Mouse (Mus musculus): Measurements from ENCODE around the gene Fer1l4. TPM values are rescaled to one million over a fixed set of nuclear protein-coding genes. Genes with fewer than 3 reads are reported as not detected.

Gene Fer1l4
- polyA plus RNA-seq, 1 experiment: 0.38 TPM

- TF ChIP-seq CTCF (conservative IDR thresholded peaks at IDR 0.05; ENCODE audit: insufficient read depth, insufficient read length, low read depth, low read length): no peak
- no peak for TF ChIP-seq POLR2A (IDR thresholded peaks at IDR 0.05; ENCODE audit: low read depth, low read length)
- no peaks in the 10 kb centered on the region for H3K27me3 ChIP-seq (replicated peaks; ENCODE audit: control insufficient read depth, insufficient read depth, low read length)
- no peaks in the 10 kb centered on the region for H3K4me1 ChIP-seq (ENCODE audit: control insufficient read depth, insufficient read depth, low read length)
- WGBS: 95% methylated on average over 7 of the region's 7 CpGs
- no peak for DNase-seq
- 0 out of 2 replicates have a peak, but pooled peaks cover 2% of the 10 kb centered on the region for H3K36me3 ChIP-seq (ENCODE audit: control insufficient read depth, insufficient read depth, low read length)
- H3K4me3 ChIP-seq (ENCODE audit: insufficient read depth, low read depth, low read length): no peak overlapping the region
- H3K27ac ChIP-seq (ENCODE audit: insufficient read depth, low read depth, low read length): no peak overlapping the region
Measured at GRCm38 (mm10) chr2:155985776-155986175, 67.0 kb downstream of the Fer1l4 start.

GRCm38 (mm10) chr2:155979328-155979991, 73.3 kb downstream of the Fer1l4 start:
- H3K27me3 ChIP-seq (replicated peaks; ENCODE audit: control insufficient read depth, insufficient read depth, low read length): no peaks in the 10 kb centered on the region
- H3K27ac ChIP-seq (ENCODE audit: insufficient read depth, low read depth, low read length): peak overlapping the region; percentile 8; the same call in 1 of the 2 replicates
- peak; percentile 52 for DNase-seq
- WGBS: 39% methylated on average over 5 of the region's 5 CpGs
- H3K4me3 ChIP-seq (ENCODE audit: insufficient read depth, low read depth, low read length): peak overlapping the region; percentile 35
- TF ChIP-seq CTCF (conservative IDR thresholded peaks at IDR 0.05; ENCODE audit: insufficient read depth, insufficient read length, low read depth, low read length): no peak
- TF ChIP-seq POLR2A (IDR thresholded peaks at IDR 0.05; ENCODE audit: low read depth, low read length): no peak
- no peaks in the 10 kb centered on the region for H3K4me1 ChIP-seq (ENCODE audit: control insufficient read depth, insufficient read depth, low read length)
- 0 out of 2 replicates have a peak, but pooled peaks cover 2% of the 10 kb centered on the region for H3K36me3 ChIP-seq (ENCODE audit: control insufficient read depth, insufficient read depth, low read length)

- H3K4me1 ChIP-seq (ENCODE audit: control insufficient read depth, insufficient read depth, low read length): no peaks in the 10 kb centered on the region
- no peak overlapping the region for H3K4me3 ChIP-seq (ENCODE audit: insufficient read depth, low read depth, low read length)
- peaks cover 6% of the 10 kb centered on the region; the same call in 1 of the 2 replicates for H3K36me3 ChIP-seq (ENCODE audit: control insufficient read depth, insufficient read depth, low read length)
- H3K27ac ChIP-seq (ENCODE audit: insufficient read depth, low read depth, low read length): no peak overlapping the region
- WGBS: 78% methylated on average over 14 of the region's 14 CpGs
- TF ChIP-seq CTCF (conservative IDR thresholded peaks at IDR 0.05; ENCODE audit: insufficient read depth, insufficient read length, low read depth, low read length) (no peak), POLR2A (IDR thresholded peaks at IDR 0.05; ENCODE audit: low read depth, low read length) (no peak)
- DNase-seq: no peak
- no peaks in the 10 kb centered on the region for H3K27me3 ChIP-seq (replicated peaks; ENCODE audit: control insufficient read depth, insufficient read depth, low read length)
Measured at GRCm38 (mm10) chr2:155974087-155974731, 78.5 kb downstream of the Fer1l4 start.

GRCm38 (mm10) chr2:155973348-155973747, 79.4 kb downstream of the Fer1l4 start:
- Histone ChIP-seq H3K27me3 (replicated peaks; ENCODE audit: control insufficient read depth, insufficient read depth, low read length) (no peaks in the 10 kb centered on the region), H3K4me1 (ENCODE audit: control insufficient read depth, insufficient read depth, low read length) (no peaks in the 10 kb centered on the region), H3K27ac (ENCODE audit: insufficient read depth, low read depth, low read length) (no peak overlapping the region), H3K36me3 (ENCODE audit: control insufficient read depth, insufficient read depth, low read length) (peaks cover 8% of the 10 kb centered on the region; the same call in 1 of the 2 replicates), H3K4me3 (ENCODE audit: insufficient read depth, low read depth, low read length) (no peak overlapping the region)
- TF ChIP-seq CTCF (conservative IDR thresholded peaks at IDR 0.05; ENCODE audit: insufficient read depth, insufficient read length, low read depth, low read length): no peak
- TF ChIP-seq POLR2A (IDR thresholded peaks at IDR 0.05; ENCODE audit: low read depth, low read length): no peak
- no peak for DNase-seq
- whole genome bisulfite sequencing: 95% methylated on average over 6 of the region's 6 CpGs

Other genes starting within 250 kb of the Fer1l4 start
- gene BC029722, start 233.5 kb downstream of the Fer1l4 start, polyA plus RNA-seq (2012; rRNA removed): 56.4 and 69.9 TPM in 2 replicates
- gene Eif6, start 226.0 kb downstream of the Fer1l4 start, polyA plus RNA-seq (2012; rRNA removed): 108 and 113 TPM in 2 replicates
- 0.03 TPM in 1 of 2 replicates, not detected in the other for gene Fam83c, start 218.1 kb downstream of the Fer1l4 start, polyA plus RNA-seq (2012; rRNA removed)
- 64.1 and 74.9 TPM in 2 replicates for gene Uqcc1, start 122.6 kb downstream of the Fer1l4 start, polyA plus RNA-seq (2012; rRNA removed)
- not detected in 2 replicates for gene Gm15557, start 112.2 kb downstream of the Fer1l4 start, polyA plus RNA-seq (2012; rRNA removed)
- 0.29 and 0.41 TPM in 2 replicates for gene Gdf5, start 107.6 kb downstream of the Fer1l4 start, polyA plus RNA-seq (2012; rRNA removed)
- gene Cep250, start 96.5 kb downstream of the Fer1l4 start, polyA plus RNA-seq (2012; rRNA removed): 6.6 and 6.9 TPM in 2 replicates
- 2.6 and 2.9 TPM in 2 replicates for gene 6430550D23Rik, start 45.0 kb downstream of the Fer1l4 start, polyA plus RNA-seq (2012; rRNA removed)
- 327 and 345 TPM in 2 replicates for gene Ergic3, start 44.9 kb downstream of the Fer1l4 start, polyA plus RNA-seq (2012; rRNA removed)
- gene Spag4, start 12.2 kb upstream of the Fer1l4 start, polyA plus RNA-seq (2012; rRNA removed): 3.3 and 3.6 TPM in 2 replicates
- 57.2 and 72.4 TPM in 2 replicates for gene Cpne1, start 59.0 kb upstream of the Fer1l4 start, polyA plus RNA-seq (2012; rRNA removed)
- gene Rbm12, start 59.0 kb upstream of the Fer1l4 start, polyA plus RNA-seq (2012; rRNA removed): 13.2 and 14.8 TPM in 2 replicates
- gene Gm28036, start 74.1 kb upstream of the Fer1l4 start, polyA plus RNA-seq (2012; rRNA removed): 1.9 and 2.6 TPM in 2 replicates
- gene Romo1, start 91.1 kb upstream of the Fer1l4 start, polyA plus RNA-seq (2012; rRNA removed): 396 and 507 TPM in 2 replicates
- gene Nfs1, start 91.2 kb upstream of the Fer1l4 start, polyA plus RNA-seq (2012; rRNA removed): 112 and 138 TPM in 2 replicates
- 31.1 and 39.3 TPM in 2 replicates for gene Rbm39, start 127.3 kb upstream of the Fer1l4 start, polyA plus RNA-seq (2012; rRNA removed)
- 14.6 and 16.3 TPM in 2 replicates for gene Phf20, start 143.5 kb upstream of the Fer1l4 start, polyA plus RNA-seq (2012; rRNA removed)